Mouse (Mus musculus): ENCODE data around the gene Fkbp10.

Fkbp10 gene

DNA sequence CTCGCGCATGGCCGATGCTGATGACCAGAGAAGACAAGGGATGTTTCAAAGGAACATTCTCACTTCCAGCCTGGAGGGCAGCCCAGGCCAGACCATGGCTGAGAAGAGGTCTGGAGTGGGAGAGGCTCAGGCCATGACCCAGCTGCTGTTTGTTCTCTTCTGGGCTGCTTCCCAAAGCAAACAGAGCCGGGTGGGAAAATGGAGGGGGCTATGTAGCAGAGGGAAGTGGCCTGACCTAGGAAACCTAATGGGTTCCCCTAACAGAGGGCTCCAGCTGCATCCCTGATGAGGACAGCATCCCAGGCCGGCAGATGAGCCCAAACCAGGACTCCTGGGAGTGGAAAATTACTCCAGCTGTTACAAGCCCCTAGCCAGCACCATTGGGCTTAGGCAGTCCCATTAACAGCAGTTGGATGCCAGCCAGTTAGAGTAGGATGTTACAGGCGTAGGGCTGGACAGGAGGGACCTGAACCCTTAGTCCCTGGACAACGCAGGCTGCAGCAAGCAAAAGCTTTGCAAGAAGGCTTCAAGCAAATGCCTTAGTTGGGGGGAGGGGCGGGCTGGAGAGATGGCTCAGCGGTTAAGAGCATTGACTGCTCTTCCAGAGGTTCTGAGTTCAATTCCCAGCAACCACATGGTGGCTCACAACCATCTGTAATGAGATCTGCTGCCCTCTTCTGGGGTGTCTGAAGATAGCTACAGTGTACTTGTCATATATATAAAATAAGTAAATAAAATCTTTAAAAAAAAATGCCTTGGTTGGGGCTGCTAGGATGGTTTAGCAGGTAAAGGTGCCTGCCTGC, 24.2 kb upstream of the Fkbp10 start:
- in situ Hi-C loops (cut with MboI; ENCODE audit: low pct_unique_long_range_greater_than_20kb in 1 of 2, low sequenced_read_pairs in 2 of 2, unreplicated experiment in 1 of 2) = no loop called here

DNA sequence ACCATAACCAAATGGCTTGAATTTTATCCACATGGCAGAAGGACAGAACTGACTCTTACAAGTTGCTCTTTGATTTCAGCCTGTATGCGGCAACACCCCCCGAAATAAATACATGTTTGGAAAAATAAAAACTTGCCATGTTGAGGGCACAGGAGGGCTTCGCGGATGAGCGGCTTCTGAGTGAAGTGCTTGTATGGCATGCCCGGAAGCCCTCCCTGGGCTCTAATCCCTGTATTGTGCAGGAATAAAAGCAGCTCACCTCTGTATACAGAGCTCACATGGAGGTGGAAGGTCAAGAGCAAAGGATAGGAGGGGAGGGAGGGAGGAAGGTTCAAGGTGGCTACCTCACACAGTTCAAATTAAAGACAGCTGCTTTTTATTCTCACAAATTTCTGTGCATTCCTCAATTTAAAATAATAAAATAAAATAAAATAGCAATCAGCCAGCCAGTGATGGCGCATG, 23.6 kb upstream of the Fkbp10 start:
- in situ Hi-C loops (cut with MboI; ENCODE audit: low pct_unique_long_range_greater_than_20kb in 1 of 2, low sequenced_read_pairs in 2 of 2, unreplicated experiment in 1 of 2) = no loop called here

DNA sequence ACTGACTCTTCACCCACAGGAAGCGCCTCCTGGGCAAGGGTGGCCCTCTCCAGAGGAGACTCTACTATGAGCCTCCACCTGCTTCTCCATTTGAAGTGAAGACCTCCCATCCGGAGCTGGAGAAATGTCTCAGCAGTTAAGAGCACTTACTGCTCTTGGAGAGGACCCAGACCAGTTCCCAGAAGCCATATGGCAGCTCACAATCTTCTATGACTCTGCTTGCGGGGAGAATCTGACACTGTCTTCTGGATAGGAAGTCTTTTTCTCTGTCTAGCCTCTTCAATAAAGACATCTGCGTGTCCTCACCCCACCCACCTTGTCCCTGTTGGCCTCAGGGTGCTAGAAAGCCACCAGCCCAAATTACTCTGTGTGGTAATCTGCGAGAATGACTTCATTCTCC, 22.5 kb upstream of the Fkbp10 start:
- in situ Hi-C loops (cut with MboI; ENCODE audit: low pct_unique_long_range_greater_than_20kb in 1 of 2, low sequenced_read_pairs in 2 of 2, unreplicated experiment in 1 of 2) = no loop called here

DNA sequence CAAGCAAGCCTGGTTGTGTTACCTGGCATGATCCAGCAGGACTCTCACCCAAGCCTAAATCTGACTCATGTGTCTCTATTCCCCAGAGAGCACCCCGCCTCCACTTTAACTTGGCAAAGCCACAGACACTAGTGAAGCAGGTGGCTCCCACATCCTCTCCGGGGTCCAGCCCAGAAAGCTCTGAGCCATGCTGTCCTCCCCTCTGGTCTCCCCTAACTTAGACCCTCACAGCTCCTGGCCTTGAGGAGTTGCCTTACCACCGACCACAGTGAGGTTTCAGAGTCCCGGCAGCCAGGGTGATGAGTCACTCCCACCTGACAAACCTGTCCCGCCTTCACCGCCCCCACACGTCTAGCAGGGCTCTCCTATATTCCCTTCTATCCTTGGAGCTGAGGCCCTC, 21.8 kb upstream of the Fkbp10 start:
- in situ Hi-C loops (cut with MboI; ENCODE audit: low pct_unique_long_range_greater_than_20kb in 1 of 2, low sequenced_read_pairs in 2 of 2, unreplicated experiment in 1 of 2) = no loop called here

GRCm38 (mm10) chr11:100394353-100395074, 21.0 kb upstream of the Fkbp10 start:
- in situ Hi-C loops (cut with MboI; ENCODE audit: low pct_unique_long_range_greater_than_20kb in 1 of 2, low sequenced_read_pairs in 2 of 2, unreplicated experiment in 1 of 2) = no loop called here

GRCm38 (mm10) chr11:100395200-100395599, 20.3 kb upstream of the Fkbp10 start:
- in situ Hi-C loops (cut with MboI; ENCODE audit: low pct_unique_long_range_greater_than_20kb in 1 of 2, low sequenced_read_pairs in 2 of 2, unreplicated experiment in 1 of 2) = no loop called here

DNA sequence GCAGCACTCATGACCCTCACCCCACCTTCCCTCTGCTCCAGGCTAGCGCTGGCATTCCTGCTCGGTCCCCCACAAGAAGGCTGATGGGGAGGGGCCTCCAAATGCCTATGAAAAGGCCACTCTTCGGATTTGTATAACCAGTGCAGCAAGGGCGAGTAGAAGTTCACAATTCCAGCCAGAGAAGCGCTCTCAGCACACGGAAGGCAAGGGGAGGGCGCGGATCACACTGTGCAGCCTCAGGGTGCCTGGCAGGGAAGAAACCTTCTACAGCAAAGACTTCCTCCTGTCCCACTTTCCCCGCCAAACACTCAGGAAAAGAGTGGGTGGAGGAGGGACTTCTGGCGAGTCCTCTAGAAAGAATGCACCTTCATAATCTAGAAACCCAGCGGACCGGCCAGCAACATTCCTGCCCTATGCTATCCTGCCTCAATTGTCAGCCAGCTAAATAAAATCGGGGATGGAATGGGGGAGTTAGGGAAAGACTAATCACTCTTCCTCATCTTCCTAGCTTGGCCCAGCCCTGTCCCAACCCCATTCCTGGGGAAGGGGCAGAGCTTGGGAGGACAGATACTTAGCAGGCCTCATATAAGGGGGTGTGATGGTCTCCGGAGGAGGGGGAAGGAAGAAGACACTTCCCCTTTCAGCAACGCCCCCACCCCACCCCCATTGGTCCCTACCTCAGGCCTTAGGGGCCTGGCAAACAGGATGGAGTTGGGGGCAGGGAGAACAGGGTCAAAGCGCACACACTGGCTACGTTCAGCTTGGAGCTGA, 19.5 kb upstream of the Fkbp10 start:
- in situ Hi-C loops (cut with MboI; ENCODE audit: low pct_unique_long_range_greater_than_20kb in 1 of 2, low sequenced_read_pairs in 2 of 2, unreplicated experiment in 1 of 2) = no loop called here

GRCm38 (mm10) chr11:100396886-100397599, 18.5 kb upstream of the Fkbp10 start:
- in situ Hi-C loops (cut with MboI; ENCODE audit: low pct_unique_long_range_greater_than_20kb in 1 of 2, low sequenced_read_pairs in 2 of 2, unreplicated experiment in 1 of 2) = no loop called here

DNA sequence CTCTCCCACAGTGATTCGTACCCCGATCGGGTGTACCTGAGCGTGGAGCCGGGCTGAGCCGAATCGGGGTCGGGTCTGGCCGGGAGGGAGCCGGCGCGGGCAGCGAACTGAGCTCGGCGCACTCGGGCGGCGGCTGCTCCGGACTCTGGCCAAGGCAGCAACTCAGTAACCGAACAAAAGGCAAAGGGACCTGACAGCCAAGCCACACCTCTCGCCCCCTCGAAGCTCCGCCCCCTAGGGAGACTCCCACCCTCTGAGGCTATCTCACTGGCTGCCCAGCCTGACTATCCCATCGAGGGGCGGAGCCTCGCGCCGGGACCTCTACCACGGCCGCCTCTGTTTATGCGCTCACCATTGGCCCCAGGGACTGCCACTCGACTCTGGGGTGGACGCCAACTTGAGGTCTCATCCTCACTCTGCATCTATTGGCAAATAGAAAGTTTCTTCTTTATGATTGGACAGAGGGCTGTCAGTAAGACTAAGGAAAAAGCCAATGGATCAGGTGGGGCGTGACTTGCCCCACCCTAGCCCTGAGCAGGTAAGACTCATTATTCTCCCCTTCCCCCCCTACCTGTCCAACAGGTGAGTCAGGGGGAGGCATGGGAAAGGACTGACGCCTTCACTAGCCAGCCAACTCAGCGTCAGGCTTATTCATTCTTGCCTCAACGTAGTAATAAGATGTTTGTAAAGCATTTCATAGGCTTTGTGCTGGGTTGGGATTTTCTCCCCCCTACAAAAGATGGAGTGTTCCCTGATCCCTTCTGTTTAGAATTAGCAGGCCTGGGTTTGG, 17.7 kb upstream of the Fkbp10 start, which contains the start of gene Jup:
Gene Jup (minus strand): TSS at position 164 of the 790 bp plus-strand sequence.
- in situ Hi-C loops (cut with MboI; ENCODE audit: low pct_unique_long_range_greater_than_20kb in 1 of 2, low sequenced_read_pairs in 2 of 2, unreplicated experiment in 1 of 2) = no loop called here

DNA sequence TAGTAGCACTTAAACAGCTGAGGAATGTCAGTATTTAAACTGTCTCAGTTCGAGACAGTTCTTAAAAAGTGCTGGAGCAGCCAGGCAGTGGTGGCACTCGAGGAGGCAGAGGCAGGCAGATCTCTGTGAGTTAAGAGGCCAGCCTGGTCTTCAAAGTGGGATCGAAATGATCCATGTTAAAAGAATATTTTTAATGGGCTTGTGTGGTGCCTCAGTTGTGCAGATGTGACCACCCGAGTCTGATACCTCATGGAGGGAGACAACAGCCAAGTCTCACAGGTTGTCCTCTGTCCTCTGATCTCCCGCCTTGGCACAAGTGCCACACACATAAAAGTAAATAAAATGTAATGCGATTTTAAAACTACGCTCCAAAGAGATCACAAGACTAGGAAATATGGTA, 17.0 kb upstream of the Fkbp10 start:
- in situ Hi-C loops (cut with MboI; ENCODE audit: low pct_unique_long_range_greater_than_20kb in 1 of 2, low sequenced_read_pairs in 2 of 2, unreplicated experiment in 1 of 2) = no loop called here

DNA sequence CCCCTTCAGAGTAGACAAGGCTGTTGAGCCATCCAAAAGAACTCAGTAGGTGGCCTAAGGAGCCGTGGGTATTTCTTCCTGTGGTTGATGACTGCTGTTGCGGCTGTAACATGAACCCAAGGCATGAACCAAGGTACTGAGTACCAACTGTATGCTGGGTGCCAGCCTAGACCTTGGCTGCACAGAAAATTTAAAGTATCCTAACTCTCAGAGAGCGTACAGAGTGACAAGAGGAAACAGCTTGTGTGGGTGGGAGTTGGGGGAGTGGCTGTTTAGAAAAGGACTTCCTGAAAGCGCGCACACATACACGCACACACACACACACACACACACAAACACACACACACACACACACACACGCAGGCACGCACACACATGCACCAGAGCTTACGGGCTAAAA, 16.2 kb upstream of the Fkbp10 start:
- in situ Hi-C loops (cut with MboI; ENCODE audit: low pct_unique_long_range_greater_than_20kb in 1 of 2, low sequenced_read_pairs in 2 of 2, unreplicated experiment in 1 of 2) = no loop called here

GRCm38 (mm10) chr11:100399727-100400538, 15.6 kb upstream of the Fkbp10 start:
- in situ Hi-C loops (cut with MboI; ENCODE audit: low pct_unique_long_range_greater_than_20kb in 1 of 2, low sequenced_read_pairs in 2 of 2, unreplicated experiment in 1 of 2) = no loop called here

DNA sequence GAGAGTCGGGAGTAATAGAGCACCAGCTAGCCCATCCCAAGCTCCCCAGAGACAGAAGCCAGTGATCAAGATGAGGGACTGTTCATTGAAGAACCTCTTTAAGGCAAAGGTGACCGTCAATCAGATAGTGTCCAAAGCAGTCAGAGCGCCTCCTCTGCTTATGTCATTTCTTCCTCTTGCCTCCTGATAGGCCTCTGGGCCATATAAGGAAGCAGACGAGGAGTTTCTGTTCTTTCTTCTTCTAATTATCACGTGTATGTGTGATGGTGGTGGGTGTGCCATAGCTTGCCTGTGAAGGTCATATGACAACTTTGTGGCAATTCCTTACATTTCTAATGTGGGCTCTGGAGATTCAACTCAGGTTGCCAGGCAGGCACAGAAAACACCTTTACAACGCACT, 14.7 kb upstream of the Fkbp10 start:
- in situ Hi-C loops (cut with MboI; ENCODE audit: low pct_unique_long_range_greater_than_20kb in 1 of 2, low sequenced_read_pairs in 2 of 2, unreplicated experiment in 1 of 2) = no loop called here

- in situ Hi-C loops (cut with MboI; ENCODE audit: low pct_unique_long_range_greater_than_20kb in 1 of 2, low sequenced_read_pairs in 2 of 2, unreplicated experiment in 1 of 2) = no loop called here
Observed at GRCm38 (mm10) chr11:100402240-100402639, 13.3 kb upstream of the Fkbp10 start.

- in situ Hi-C loops (cut with MboI; ENCODE audit: low pct_unique_long_range_greater_than_20kb in 1 of 2, low sequenced_read_pairs in 2 of 2, unreplicated experiment in 1 of 2) = no loop called here
Observed at GRCm38 (mm10) chr11:100402682-100403081, 12.8 kb upstream of the Fkbp10 start.

DNA sequence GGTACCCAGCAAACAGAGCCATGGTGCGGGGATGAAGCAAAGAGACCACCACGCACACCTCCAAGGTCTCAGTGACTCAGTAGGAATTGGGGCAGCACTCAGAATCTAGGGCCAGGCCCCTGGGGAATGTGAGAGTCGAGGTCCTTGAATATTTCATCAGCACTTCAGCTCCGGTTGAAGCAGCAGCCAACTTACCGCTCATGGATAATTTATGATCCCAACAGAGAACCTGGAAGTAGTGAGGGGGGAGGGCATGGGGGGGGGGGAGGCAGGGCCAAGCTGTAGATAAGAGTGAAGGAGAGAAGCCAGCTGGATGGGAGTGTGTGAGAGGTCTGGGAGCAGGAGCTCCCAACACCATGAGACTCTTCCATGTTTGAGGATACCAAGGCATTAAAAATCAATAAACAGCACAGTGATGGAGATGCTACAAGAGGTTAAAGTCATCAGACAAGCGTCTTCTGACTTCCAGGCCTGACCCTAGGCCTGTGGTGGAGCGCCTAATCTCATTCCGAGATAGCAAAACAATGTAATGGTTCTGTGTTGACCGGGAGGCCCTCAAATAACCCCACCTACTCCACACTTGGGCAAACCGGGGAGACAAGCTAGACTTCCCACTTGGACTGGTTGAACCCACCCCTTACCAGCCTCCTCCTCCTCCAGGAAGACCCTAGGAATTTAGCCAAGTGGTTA, 11.9 kb upstream of the Fkbp10 start:
- in situ Hi-C loops (cut with MboI; ENCODE audit: low pct_unique_long_range_greater_than_20kb in 1 of 2, low sequenced_read_pairs in 2 of 2, unreplicated experiment in 1 of 2) = no loop called here

Data from mouse embryonic stem cell (cell line).